Mouse (Mus musculus): Measurements from ENCODE around the gene Smarcal1. TPM values are rescaled to one million over a fixed set of nuclear protein-coding genes. Genes with fewer than 3 reads are reported as not detected.
A peak's percentile ranks its signal among the peaks of the same experiment; 100 is the strongest.

The Smarcal1 gene
- total and polyA plus RNA-seq, 2 experiments from 2014 or later: 21.6 to 49.5 TPM

- Histone ChIP-seq H3K27ac (ENCODE audit: low read depth, low read length) (peak overlapping the region; percentile 93; the same call in 1 of the 2 replicates), H3K9me3 (ENCODE audit: low read length) (no peaks in the 10 kb centered on the region), H3K4me1 (ENCODE audit: insufficient read depth, low read length) (no peaks in the 10 kb centered on the region), H3K36me3 (ENCODE audit: insufficient read depth, low read length) (peaks cover 16% of the 10 kb centered on the region), H3K27me3 (ENCODE audit: insufficient read depth, low read length) (no peaks in the 10 kb centered on the region), H3K4me2 (ENCODE audit: low read depth, low read length, poor library complexity, severe bottlenecking) (peak overlapping the region; percentile 58), H3K9ac (replicated peaks; ENCODE audit: low read length, poor library complexity, severe bottlenecking) (peak overlapping the region; percentile 70), H3K4me3 (ENCODE audit: low read depth, low read length) (peak overlapping the region; percentile 55)
- no peak for ATAC-seq (ENCODE audit: low FRiP score)
- DNase-seq (ENCODE audit: low spot score): no peak
- no peak for TF ChIP-seq CTCF (IDR thresholded peaks at IDR 0.05)
- WGBS: 74% methylated on average over 4 of the region's 4 CpGs
Observed at GRCm38 (mm10) chr1:72583906-72584305, 855 bp downstream of the Smarcal1 start.

GRCm38 (mm10) chr1:72585971-72586875 lies 3.2 kb downstream of the Smarcal1 start:
- WGBS: 76% methylated on average over 17 of the region's 17 CpGs

GRCm38 (mm10) chr1:72587532-72587931 lies 4.5 kb downstream of the Smarcal1 start:
- Histone ChIP-seq H3K36me3 (ENCODE audit: insufficient read depth, low read length) (peaks cover 33% of the 10 kb centered on the region), H3K4me3 (ENCODE audit: low read depth, low read length) (no peak overlapping the region), H3K4me2 (ENCODE audit: low read depth, low read length, poor library complexity, severe bottlenecking) (no peak overlapping the region), H3K27ac (ENCODE audit: low read depth, low read length) (no peak overlapping the region), H3K9me3 (ENCODE audit: low read length) (no peaks in the 10 kb centered on the region), H3K4me1 (ENCODE audit: insufficient read depth, low read length) (no peaks in the 10 kb centered on the region), H3K9ac (replicated peaks; ENCODE audit: low read length, poor library complexity, severe bottlenecking) (no peak overlapping the region), H3K27me3 (ENCODE audit: insufficient read depth, low read length) (no peaks in the 10 kb centered on the region)
- 94% methylated on average over 15 of the region's 15 CpGs for WGBS
- no peak for TF ChIP-seq CTCF (IDR thresholded peaks at IDR 0.05)
- no peak for DNase-seq (ENCODE audit: low spot score)
- no peak for ATAC-seq (ENCODE audit: low FRiP score)

More at GRCm38 (mm10) chr1:72585971-72586875, 3.2 kb downstream of the Smarcal1 start:
- TF ChIP-seq CTCF (IDR thresholded peaks at IDR 0.05): no peak
- Histone ChIP-seq H3K9me3 (ENCODE audit: low read length) (no peaks in the 10 kb centered on the region), H3K4me2 (ENCODE audit: low read depth, low read length, poor library complexity, severe bottlenecking) (no peak overlapping the region), H3K27me3 (ENCODE audit: insufficient read depth, low read length) (no peaks in the 10 kb centered on the region), H3K9ac (replicated peaks; ENCODE audit: low read length, poor library complexity, severe bottlenecking) (no peak overlapping the region), H3K4me1 (ENCODE audit: insufficient read depth, low read length) (no peaks in the 10 kb centered on the region), H3K36me3 (ENCODE audit: insufficient read depth, low read length) (peaks cover 21% of the 10 kb centered on the region), H3K27ac (ENCODE audit: low read depth, low read length) (no peak overlapping the region), H3K4me3 (ENCODE audit: low read depth, low read length) (no peak overlapping the region)
- DNase-seq (ENCODE audit: low spot score) (no peak), ATAC-seq (ENCODE audit: low FRiP score) (no peak)

- ATAC-seq (ENCODE audit: low FRiP score): no peak
- peaks cover 42% of the 10 kb centered on the region for H3K36me3 ChIP-seq (ENCODE audit: insufficient read depth, low read length)
- no peak overlapping the region for H3K4me2 ChIP-seq (ENCODE audit: low read depth, low read length, poor library complexity, severe bottlenecking)
- DNase-seq (ENCODE audit: low spot score): no peak
- H3K4me3 ChIP-seq (ENCODE audit: low read depth, low read length): no peak overlapping the region
- H3K27ac ChIP-seq (ENCODE audit: low read depth, low read length): no peak overlapping the region
- H3K9me3 ChIP-seq (ENCODE audit: low read length): no peaks in the 10 kb centered on the region
- no peaks in the 10 kb centered on the region for H3K4me1 ChIP-seq (ENCODE audit: insufficient read depth, low read length)
- TF ChIP-seq CTCF (IDR thresholded peaks at IDR 0.05): no peak
- no peak overlapping the region for H3K9ac ChIP-seq (replicated peaks; ENCODE audit: low read length, poor library complexity, severe bottlenecking)
- H3K27me3 ChIP-seq (ENCODE audit: insufficient read depth, low read length): no peaks in the 10 kb centered on the region
- 80% methylated on average over 2 of the region's 2 CpGs for WGBS
Observed at GRCm38 (mm10) chr1:72588763-72589162, 5.7 kb downstream of the Smarcal1 start.

GRCm38 (mm10) chr1:72590636-72591035 lies 7.6 kb downstream of the Smarcal1 start:
- ATAC-seq (ENCODE audit: low FRiP score) (no peak), DNase-seq (ENCODE audit: low spot score) (no peak)
- 86% methylated on average over 4 of the region's 4 CpGs for WGBS
- Histone ChIP-seq H3K27ac (ENCODE audit: low read depth, low read length) (no peak overlapping the region), H3K27me3 (ENCODE audit: insufficient read depth, low read length) (no peaks in the 10 kb centered on the region), H3K36me3 (ENCODE audit: insufficient read depth, low read length) (peaks cover 45% of the 10 kb centered on the region), H3K4me3 (ENCODE audit: low read depth, low read length) (no peak overlapping the region), H3K9ac (replicated peaks; ENCODE audit: low read length, poor library complexity, severe bottlenecking) (no peak overlapping the region), H3K9me3 (ENCODE audit: low read length) (no peaks in the 10 kb centered on the region), H3K4me2 (ENCODE audit: low read depth, low read length, poor library complexity, severe bottlenecking) (no peak overlapping the region), H3K4me1 (ENCODE audit: insufficient read depth, low read length) (no peaks in the 10 kb centered on the region)
- no peak for TF ChIP-seq CTCF (IDR thresholded peaks at IDR 0.05)

- no peaks in the 10 kb centered on the region for H3K4me1 ChIP-seq (ENCODE audit: insufficient read depth, low read length)
- ATAC-seq (ENCODE audit: low FRiP score): no peak
- WGBS: 93% methylated on average over 3 of the region's 3 CpGs
- H3K36me3 ChIP-seq (ENCODE audit: insufficient read depth, low read length): peaks cover 52% of the 10 kb centered on the region
- TF ChIP-seq CTCF (IDR thresholded peaks at IDR 0.05): no peak
- H3K4me3 ChIP-seq (ENCODE audit: low read depth, low read length): no peak overlapping the region
- H3K27me3 ChIP-seq (ENCODE audit: insufficient read depth, low read length): no peaks in the 10 kb centered on the region
- no peak overlapping the region for H3K9ac ChIP-seq (replicated peaks; ENCODE audit: low read length, poor library complexity, severe bottlenecking)
- H3K4me2 ChIP-seq (ENCODE audit: low read depth, low read length, poor library complexity, severe bottlenecking): no peak overlapping the region
- no peaks in the 10 kb centered on the region for H3K9me3 ChIP-seq (ENCODE audit: low read length)
- H3K27ac ChIP-seq (ENCODE audit: low read depth, low read length): no peak overlapping the region
- DNase-seq (ENCODE audit: low spot score): no peak
Observed at GRCm38 (mm10) chr1:72592350-72592749, 9.3 kb downstream of the Smarcal1 start.
